Mouse (Mus musculus) granulocyte monocyte progenitor cell, adult 5-6 weeks (primary cell): ENCODE measurements around the gene Rdh8. TPM values are rescaled to one million over a fixed set of nuclear protein-coding genes. Genes with fewer than 3 reads are reported as not detected.

ENCODE experiments used
- total RNA-seq, 2 experiments: library from RNA; stranded (forward) in 1 of 2; stranded (reverse) in 1 of 2; fragments of 200-712, 200-1000 nt in 1 of 2; fragments of >200 nt in 1 of 2; fragmentation: Nextera tagmentation in 1 of 2; gene quantifications; 2 replicates each; pipeline ENCODE4 v1.2.3; 2014 to 2017

Rdh8 gene
- total RNA-seq, 2 experiments from 2014 or later: not detected

Other genes starting within 250 kb of the Rdh8 start
- gene Zfp846, start 237.2 kb upstream of the Rdh8 start, total RNA-seq (2014; fragmentation: Nextera tagmentation): 7.1 and 7.3 TPM in 2 replicates
- gene Zfp846, start 237.2 kb upstream of the Rdh8 start, total RNA-seq (2017): 4.7 and 13.0 TPM in 2 replicates
- gene Ubl5, start 175.6 kb upstream of the Rdh8 start, total RNA-seq (2014; fragmentation: Nextera tagmentation): 459 and 544 TPM in 2 replicates
- 101 and 107 TPM in 2 replicates for gene Ubl5, start 175.6 kb upstream of the Rdh8 start, total RNA-seq (2017)
- gene Fbxl12, start 173.7 kb upstream of the Rdh8 start, total RNA-seq (2014; fragmentation: Nextera tagmentation): 18.2 and 28.0 TPM in 2 replicates
- gene Fbxl12, start 173.7 kb upstream of the Rdh8 start, total RNA-seq (2017): 3.7 and 6.3 TPM in 2 replicates
- 14.8 and 22.5 TPM in 2 replicates for gene Pin1, start 166.4 kb upstream of the Rdh8 start, total RNA-seq (2014; fragmentation: Nextera tagmentation)
- 16.1 and 22.4 TPM in 2 replicates for gene Pin1, start 166.4 kb upstream of the Rdh8 start, total RNA-seq (2017)
- not detected in 2 replicates for gene Olfm2, start 72.2 kb upstream of the Rdh8 start, total RNA-seq (2014; fragmentation: Nextera tagmentation)
- 0.09 TPM in 1 of 2 replicates, not detected in the other for gene Olfm2, start 72.2 kb upstream of the Rdh8 start, total RNA-seq (2017)
- 0.28 and 0.41 TPM in 2 replicates for gene Col5a3, start 3.4 kb upstream of the Rdh8 start, total RNA-seq (2014; fragmentation: Nextera tagmentation)
- 0.60 and 0.62 TPM in 2 replicates for gene Col5a3, start 3.4 kb upstream of the Rdh8 start, total RNA-seq (2017)
- 13.8 and 44.1 TPM in 2 replicates for gene A230050P20Rik, start 50.1 kb downstream of the Rdh8 start, total RNA-seq (2014; fragmentation: Nextera tagmentation)
- 14.4 and 16.1 TPM in 2 replicates for gene A230050P20Rik, start 50.1 kb downstream of the Rdh8 start, total RNA-seq (2017)
- gene Angptl6, start 61.2 kb downstream of the Rdh8 start, total RNA-seq (2014; fragmentation: Nextera tagmentation): 1.5 and 2.5 TPM in 2 replicates
- gene Angptl6, start 61.2 kb downstream of the Rdh8 start, total RNA-seq (2017): 0.52 and 1.4 TPM in 2 replicates
- 88.0 and 115 TPM in 2 replicates for gene Ppan, start 69.7 kb downstream of the Rdh8 start, total RNA-seq (2014; fragmentation: Nextera tagmentation)
- 172 and 173 TPM in 2 replicates for gene Ppan, start 69.7 kb downstream of the Rdh8 start, total RNA-seq (2017)
- gene Eif3g, start 80.1 kb downstream of the Rdh8 start, total RNA-seq (2014; fragmentation: Nextera tagmentation): 224 and 262 TPM in 2 replicates
- 187 and 207 TPM in 2 replicates for gene Eif3g, start 80.1 kb downstream of the Rdh8 start, total RNA-seq (2017)
- gene Dnmt1, start 141.4 kb downstream of the Rdh8 start, total RNA-seq (2014; fragmentation: Nextera tagmentation): 172 and 204 TPM in 2 replicates
- gene Dnmt1, start 141.4 kb downstream of the Rdh8 start, total RNA-seq (2017): 244 and 247 TPM in 2 replicates
- 3.7 and 11.0 TPM in 2 replicates for gene S1pr2, start 158.3 kb downstream of the Rdh8 start, total RNA-seq (2014; fragmentation: Nextera tagmentation)
- 3.2 and 3.4 TPM in 2 replicates for gene S1pr2, start 158.3 kb downstream of the Rdh8 start, total RNA-seq (2017)
- 44.8 and 73.4 TPM in 2 replicates for gene Mrpl4, start 184.2 kb downstream of the Rdh8 start, total RNA-seq (2014; fragmentation: Nextera tagmentation)
- gene Mrpl4, start 184.2 kb downstream of the Rdh8 start, total RNA-seq (2017): 44.5 and 46.0 TPM in 2 replicates
- gene Icam1, start 197.5 kb downstream of the Rdh8 start, total RNA-seq (2014; fragmentation: Nextera tagmentation): 11.6 and 14.7 TPM in 2 replicates
- 5.9 and 8.0 TPM in 2 replicates for gene Icam1, start 197.5 kb downstream of the Rdh8 start, total RNA-seq (2017)
- gene Icam4, start 210.9 kb downstream of the Rdh8 start, total RNA-seq (2014; fragmentation: Nextera tagmentation): 2.1 and 2.3 TPM in 2 replicates
- 0.31 and 1.2 TPM in 2 replicates for gene Icam4, start 210.9 kb downstream of the Rdh8 start, total RNA-seq (2017)
- 0.36 TPM in 1 of 2 replicates, not detected in the other for gene Icam5, start 213.6 kb downstream of the Rdh8 start, total RNA-seq (2014; fragmentation: Nextera tagmentation)
- gene Icam5, start 213.6 kb downstream of the Rdh8 start, total RNA-seq (2017): 0.04 TPM in 1 of 2 replicates, not detected in the other
- gene Zglp1, start 248.6 kb downstream of the Rdh8 start, total RNA-seq (2014; fragmentation: Nextera tagmentation): 6.2 TPM in 1 of 2 replicates, not detected in the other
- gene Zglp1, start 248.6 kb downstream of the Rdh8 start, total RNA-seq (2017): not detected in 2 replicates